Mouse (Mus musculus): Measurements from ENCODE around the gene Rsu1. TPM values are rescaled to one million over a fixed set of nuclear protein-coding genes. Genes with fewer than 3 reads are reported as not detected.

The Rsu1 gene
- 137 and 143 TPM in 2 replicates for total RNA-seq (2017)

- ATAC-seq (replicated peaks; ENCODE audit: low read depth, poor library complexity, severe bottlenecking), result peak; percentile 89
These were observed at the start of gene Rsu1 for GRCm38 (mm10) chr2:13271165-13271957. Rsu1 (minus strand) TSS chr2:13271415.

DNA sequence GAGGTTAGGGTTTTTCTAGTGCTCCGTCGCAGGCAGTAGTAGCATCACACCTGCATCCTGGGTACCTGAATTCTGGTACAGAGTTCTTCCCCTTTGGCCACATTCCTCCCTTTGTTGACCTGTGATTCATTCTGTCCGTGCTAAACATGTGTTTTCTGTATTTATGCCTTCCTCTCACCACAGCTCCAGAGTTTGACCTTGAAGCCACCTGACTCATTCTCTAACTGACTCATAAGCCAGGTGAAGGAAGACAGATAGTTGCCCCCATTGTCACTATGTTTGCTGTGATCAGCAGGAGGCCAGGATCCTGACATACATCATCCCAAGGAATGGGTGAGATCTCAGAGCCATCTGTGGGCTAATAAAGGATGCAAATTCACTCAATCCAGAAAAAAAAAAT is 32.2 kb upstream of the Rsu1 start:
- ATAC-seq (replicated peaks; ENCODE audit: low read depth, poor library complexity, severe bottlenecking), result no peak

GRCm38 (mm10) chr2:13299031-13299430 is 27.8 kb upstream of the Rsu1 start:
- ATAC-seq (replicated peaks; ENCODE audit: low read depth, poor library complexity, severe bottlenecking), result peak; percentile 95

DNA sequence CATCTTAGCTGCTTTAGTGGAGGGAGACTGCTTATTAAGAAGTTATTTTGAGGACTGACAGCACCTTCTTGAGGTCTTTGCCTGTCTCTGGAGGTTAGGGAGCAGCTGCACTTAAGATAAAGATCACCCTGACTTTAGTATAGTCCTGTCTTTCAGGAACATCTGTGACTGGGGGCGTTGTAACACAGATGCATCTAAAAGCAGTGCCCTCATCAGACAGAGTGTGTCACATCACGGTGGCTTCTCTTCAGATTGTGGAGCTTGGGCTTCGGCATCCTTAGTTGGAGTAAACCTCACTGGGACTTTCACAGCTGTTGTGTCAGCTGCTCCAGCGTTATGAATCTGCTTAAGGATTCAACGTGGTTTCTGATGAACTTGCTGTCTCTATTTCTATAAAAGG is 26.5 kb upstream of the Rsu1 start:
- ATAC-seq (replicated peaks; ENCODE audit: low read depth, poor library complexity, severe bottlenecking), result no peak

DNA sequence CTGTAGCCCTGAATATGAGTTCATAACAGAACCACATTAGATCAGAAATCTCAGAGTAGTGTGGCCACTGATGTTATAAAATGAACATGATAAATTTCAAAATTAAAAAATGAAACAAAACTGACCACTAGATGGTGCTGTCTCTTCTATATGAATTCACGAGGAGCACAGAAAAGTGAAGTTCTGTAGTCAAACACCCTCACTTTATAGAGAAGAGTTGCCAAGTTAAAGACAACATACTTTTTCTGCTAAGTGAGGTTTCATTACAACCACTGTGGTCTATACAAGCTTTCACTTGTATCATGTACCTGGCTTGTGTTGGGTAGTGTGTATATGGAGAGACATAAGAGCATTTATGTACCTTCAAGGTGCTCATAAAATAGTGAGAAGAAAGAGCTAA is 19.4 kb upstream of the Rsu1 start:
- peak; percentile 66; the same call in 1 of the 2 replicates for ATAC-seq (replicated peaks; ENCODE audit: low read depth, poor library complexity, severe bottlenecking)

- no peak for ATAC-seq (replicated peaks; ENCODE audit: low read depth, poor library complexity, severe bottlenecking)
These were observed 18.9 kb upstream of the Rsu1 start for GRCm38 (mm10) chr2:13290070-13290469.

DNA sequence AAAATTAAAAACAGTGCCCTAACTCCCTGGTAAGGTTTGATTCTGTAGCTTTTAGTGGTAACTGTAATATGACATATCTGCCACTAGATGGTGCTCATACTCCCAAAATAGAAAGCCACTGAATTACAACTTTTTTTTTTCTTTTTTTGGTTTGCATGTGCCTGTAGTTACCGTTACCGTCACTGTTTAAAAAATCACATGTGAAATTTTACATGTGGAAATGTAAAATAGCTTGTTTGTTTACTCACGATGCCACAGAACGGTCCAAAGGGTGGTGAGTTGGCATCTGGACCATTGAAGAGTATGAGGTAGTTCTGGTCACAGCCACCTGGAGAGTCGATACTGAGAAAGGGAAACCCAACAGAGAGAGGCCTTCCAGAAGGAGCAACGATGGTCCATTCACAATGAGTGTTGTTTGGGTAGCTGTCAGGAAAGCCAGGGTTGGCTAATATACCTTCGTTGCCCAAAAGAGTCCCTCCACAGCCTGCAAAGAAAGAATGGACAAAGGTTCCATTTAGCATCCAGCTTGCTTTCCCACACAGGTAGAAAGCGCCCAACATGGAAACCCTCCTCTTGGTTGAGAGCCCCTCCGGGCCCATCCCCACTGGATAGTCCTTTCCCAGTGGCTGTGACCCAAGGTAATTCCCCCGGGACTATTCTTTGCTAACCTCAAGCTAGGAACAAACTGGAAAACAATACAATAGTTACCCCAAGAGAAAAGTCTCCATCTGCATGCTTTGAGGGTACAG is 7.1 kb upstream of the Rsu1 start:
- ATAC-seq (replicated peaks; ENCODE audit: low read depth, poor library complexity, severe bottlenecking), result peak; percentile 75

DNA sequence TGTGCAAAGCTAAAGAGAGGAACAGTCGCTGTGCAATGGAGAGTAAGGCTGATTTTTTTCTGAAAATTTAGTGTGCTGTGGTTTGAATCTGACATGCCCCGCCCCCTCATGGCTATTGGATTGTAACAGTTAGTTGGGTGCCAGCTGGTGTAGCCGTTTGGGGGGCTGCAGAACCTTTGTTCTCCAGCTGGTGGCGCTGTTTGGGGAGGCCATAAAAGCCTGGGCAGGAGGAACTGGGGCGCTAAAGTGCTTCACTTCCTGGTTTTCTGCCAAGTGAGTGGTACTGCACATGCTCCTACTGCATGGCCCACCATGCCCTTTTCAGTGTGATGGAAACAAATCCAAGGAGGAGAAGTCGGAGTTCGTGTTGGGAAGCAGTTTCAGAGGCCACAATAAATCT is 4.7 kb upstream of the Rsu1 start:
- no peak for ATAC-seq (replicated peaks; ENCODE audit: low read depth, poor library complexity, severe bottlenecking)

DNA sequence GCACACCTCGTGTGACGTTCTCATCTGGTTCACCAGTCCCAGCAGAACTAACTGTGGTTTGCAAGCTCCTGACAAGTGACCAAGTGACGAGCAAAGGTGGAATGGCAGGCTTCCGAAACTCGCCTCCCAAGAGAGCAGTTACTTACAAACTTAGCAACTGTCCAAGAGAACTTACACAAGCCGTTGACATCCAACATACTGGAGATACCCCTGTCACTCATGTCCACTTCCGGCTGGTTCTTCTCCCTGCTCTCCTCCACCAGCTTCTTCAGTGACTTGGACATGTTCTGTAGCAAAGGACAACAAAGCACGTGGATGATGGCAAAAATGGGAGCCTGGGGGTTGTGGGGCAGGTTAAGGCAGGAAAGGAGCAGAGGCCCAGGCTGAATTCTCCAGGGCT is 479 bp downstream of the Rsu1 start:
- ATAC-seq (replicated peaks; ENCODE audit: low read depth, poor library complexity, severe bottlenecking), result peak; percentile 3

DNA sequence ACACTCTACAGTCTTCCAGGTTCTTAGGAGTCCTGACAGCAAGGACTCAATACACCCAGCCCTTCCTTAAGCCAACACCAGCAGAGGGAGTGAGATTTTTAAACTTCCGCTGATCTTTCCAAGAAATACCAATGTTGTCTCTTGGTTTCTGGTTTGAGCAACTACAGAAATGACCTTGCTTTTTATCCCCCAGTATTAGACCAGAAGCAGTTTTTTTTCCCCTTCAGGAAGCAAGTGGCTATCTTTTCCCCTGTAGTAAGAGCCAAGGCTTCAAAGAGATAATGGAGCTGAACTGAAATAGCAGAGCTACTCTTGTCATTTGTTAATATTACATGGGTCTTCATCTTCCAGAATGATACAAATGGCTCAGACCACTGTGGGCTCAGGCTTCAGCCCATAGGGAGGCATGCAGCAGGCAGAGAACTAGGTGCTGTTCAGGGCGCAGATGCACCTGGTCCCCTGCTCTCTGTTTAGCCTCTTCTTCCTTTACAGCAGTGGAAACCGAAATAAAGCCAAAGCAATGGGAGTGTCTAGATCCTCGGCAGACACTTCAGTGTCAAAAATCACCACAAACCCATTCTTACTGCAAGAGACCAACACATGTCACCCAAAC is 2.4 kb downstream of the Rsu1 start:
- ATAC-seq (replicated peaks; ENCODE audit: low read depth, poor library complexity, severe bottlenecking), result peak; percentile 19

DNA sequence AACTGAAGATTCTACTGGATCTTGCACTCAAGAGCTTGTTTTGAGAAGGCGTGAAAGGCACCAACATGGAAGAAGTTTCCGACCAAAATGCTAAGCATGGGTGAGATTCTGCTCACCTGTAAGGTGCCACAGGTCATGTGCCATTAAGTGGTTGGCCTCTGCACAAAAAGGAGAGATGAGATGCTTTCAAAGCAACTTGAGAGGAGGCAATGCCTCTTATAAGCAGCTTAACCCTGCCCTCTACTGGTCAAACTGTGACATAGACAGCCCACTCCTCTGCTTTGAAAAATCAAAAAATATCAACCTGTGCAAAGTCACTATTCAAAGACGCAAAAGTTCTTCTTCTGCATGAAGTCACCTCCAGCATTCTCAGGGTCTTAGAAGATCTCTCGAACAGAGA is 6.3 kb downstream of the Rsu1 start:
- peak; percentile 42; the same call in 1 of the 2 replicates for ATAC-seq (replicated peaks; ENCODE audit: low read depth, poor library complexity, severe bottlenecking)

DNA sequence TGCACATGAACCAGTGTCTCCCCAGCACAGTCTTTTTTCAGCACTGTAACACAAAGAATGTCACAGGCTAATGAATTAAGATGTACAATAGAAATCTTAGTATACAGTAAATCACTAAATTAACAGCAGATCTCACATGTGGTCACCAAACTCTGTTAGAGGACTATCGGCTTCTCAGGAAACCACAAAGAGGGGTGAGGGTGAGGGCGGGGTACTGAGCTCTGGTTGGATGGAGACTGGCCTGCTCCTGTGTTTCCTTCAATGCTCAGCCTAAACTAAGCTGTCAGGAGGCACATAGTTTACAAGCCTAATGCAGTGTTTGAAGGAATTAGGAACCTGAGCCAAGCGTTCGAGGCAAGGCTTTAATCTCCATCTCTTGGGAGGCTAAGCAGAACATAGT is 8.1 kb downstream of the Rsu1 start:
- ATAC-seq (replicated peaks; ENCODE audit: low read depth, poor library complexity, severe bottlenecking), result peak; percentile 77

DNA sequence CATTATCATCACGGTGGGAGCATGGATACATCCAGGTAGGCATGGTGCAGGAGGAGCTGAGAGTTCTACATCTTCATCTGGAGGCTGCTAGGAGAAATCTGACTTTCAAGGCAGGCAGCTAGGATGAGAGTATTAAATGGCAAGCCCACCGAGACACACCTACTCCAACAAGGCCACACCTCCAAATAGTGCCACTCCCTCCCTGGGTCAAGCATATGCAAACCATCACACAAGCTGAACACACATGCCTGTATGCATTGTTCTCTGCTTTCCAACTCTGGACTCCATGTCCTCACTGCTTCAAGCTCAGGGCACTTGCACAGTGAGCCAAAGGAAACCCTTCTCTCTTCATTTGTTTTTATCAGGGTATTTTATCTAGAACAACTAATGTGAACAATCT is 12.6 kb downstream of the Rsu1 start:
- ATAC-seq (replicated peaks; ENCODE audit: low read depth, poor library complexity, severe bottlenecking), result no peak

DNA sequence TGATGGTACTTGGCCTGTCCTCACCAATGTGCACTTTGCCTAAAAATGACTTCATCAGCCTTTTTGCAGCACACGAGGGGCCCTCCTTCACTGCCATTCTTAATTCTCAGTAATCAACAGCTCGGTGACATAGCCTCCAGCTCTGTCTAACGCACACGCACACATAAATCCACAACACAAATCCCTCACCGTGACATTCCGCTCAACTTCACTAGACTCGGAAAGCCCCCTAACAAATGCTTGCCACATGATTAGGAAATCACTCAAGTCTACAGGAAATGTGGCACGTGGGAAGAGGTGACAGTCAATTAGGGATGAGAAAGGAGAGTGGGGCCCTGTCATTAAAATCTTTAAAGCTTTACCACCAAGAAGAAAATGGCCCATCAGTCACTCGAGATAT is 30.5 kb downstream of the Rsu1 start:
- ATAC-seq (replicated peaks; ENCODE audit: low read depth, poor library complexity, severe bottlenecking), result no peak

DNA sequence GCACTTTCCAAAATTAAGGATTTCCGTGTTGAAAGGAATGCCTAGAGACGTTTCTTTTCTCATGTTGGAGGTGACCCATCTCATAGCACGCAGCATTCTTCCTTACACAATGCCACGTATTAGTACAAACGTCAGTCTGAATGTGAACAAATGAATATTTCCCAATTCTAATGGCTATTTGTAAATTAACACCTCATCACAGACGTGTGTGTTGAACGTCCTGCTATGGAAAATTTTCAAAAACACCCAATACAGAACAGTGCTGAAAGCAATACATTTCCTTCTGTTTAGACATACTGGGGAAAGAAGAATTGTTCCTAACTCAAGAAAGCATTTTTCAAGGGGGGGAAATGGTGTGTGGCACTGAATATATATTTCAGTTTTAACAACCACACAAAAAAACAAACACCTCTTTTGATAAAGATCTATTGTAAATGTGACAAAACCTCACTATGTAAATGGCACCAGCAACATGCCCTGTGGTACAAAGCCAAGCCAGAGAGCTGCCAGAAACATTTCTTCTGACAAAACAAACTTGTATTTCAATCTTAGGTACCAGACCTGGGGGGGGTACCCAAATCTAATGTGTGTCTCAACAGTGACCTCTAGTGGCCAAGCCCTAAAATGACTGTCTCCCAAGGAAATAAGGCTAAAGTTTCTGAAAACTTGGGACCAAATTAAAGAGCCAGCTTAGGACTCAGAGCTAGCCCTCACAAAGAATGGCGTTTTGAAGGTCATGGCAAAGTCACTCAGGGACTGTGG is 33.9 kb downstream of the Rsu1 start:
- ATAC-seq (replicated peaks; ENCODE audit: low read depth, poor library complexity, severe bottlenecking), result no peak; the same call in 1 of the 2 replicates

GRCm38 (mm10) chr2:13235696-13236095 is 35.5 kb downstream of the Rsu1 start:
- ATAC-seq (replicated peaks; ENCODE audit: low read depth, poor library complexity, severe bottlenecking), result no peak

DNA sequence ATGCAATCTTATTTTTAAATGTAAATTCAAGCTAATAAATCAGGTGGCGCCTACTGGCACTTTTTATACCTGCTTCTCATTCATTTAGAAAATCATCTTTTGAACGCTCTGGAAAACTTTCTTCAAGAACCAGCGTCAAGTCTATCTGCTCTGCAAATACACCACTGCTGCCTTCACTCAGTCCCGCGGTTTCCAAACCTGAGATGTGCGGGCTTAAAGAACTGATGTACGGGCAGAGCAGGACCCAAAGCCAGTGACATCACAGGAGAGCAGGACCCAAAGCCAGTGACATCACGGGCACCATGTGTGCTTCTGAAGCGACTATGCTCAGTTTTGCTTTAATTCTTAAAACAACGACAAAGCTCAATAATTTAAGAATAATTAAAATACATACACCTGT is 36.4 kb downstream of the Rsu1 start:
- no peak for ATAC-seq (replicated peaks; ENCODE audit: low read depth, poor library complexity, severe bottlenecking)

DNA sequence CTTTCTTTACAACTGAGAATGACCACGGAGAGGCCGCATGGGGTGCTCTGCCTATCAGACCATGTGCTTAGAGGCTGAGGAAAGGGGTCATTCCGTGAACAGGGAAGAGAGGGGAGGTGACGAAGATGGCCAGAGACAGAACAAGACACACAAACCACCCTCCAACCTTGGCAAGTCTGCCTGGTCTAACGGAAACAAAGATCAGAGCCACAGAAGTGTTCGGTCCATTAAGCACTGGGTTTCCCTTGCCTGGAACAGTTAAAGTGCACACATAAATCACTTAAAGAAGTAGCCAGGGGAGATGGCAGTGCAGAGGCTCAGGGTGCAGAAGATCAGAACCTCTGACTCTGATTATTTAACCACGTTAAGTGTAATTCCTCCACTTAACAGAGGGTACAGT is 37.3 kb downstream of the Rsu1 start:
- no peak; the same call in 1 of the 2 replicates for ATAC-seq (replicated peaks; ENCODE audit: low read depth, poor library complexity, severe bottlenecking)

- peak; percentile 67 for ATAC-seq (replicated peaks; ENCODE audit: low read depth, poor library complexity, severe bottlenecking)
These were observed 37.9 kb downstream of the Rsu1 start for GRCm38 (mm10) chr2:13233254-13233835.

DNA sequence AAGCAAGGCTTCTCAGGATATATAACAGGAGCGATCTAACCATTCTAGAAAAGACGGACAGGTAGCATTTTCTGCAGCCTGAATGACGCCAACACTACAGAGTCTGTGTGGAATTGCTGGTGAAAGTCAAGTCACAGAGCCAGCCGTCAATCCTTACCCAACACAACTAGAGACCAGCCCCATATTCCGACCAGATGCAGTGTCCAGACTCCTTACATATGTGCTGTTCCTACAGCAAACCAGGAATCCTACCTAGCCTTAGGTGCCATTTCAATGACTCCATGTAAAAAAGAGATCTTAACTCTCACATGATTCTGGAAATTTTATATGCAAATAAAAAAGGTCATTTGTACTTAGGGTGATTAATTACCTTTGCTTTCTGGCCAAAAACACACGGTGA is 38.9 kb downstream of the Rsu1 start:
- no peak for ATAC-seq (replicated peaks; ENCODE audit: low read depth, poor library complexity, severe bottlenecking)

All from common myeloid progenitor, adult 5-6 weeks (primary cell).